Mouse (Mus musculus) intestine, embryonic 14.5 days (tissue): Measurements from ENCODE around the gene Olfr1201. TPM values are rescaled to one million over a fixed set of nuclear protein-coding genes. Genes with fewer than 3 reads are reported as not detected.

Experiments used
- polyA plus RNA-seq: library from polyadenylated mRNA; unstranded; fragments of >200 nt; fragmentation: Nextera tagmentation; extraction: Ambion mirVana; gene quantifications from 2 replicates; pipeline ENCODE4 v1.2.1, GENCODE M21; 2014

Olfr1201 gene
- polyA plus RNA-seq, 1 experiment from 2014 or later, result not detected

Other genes with a start within 250 kb of the Olfr1201 start
- not detected in 2 replicates for gene Olfr1188, start 236.1 kb upstream of the Olfr1201 start, polyA plus RNA-seq
- not detected in 2 replicates for gene Olfr1189, start 206.6 kb upstream of the Olfr1201 start, polyA plus RNA-seq
- not detected in 2 replicates for gene Olfr1191-ps1, start 152.5 kb upstream of the Olfr1201 start, polyA plus RNA-seq
- gene Olfr1192-ps1, start 144.5 kb upstream of the Olfr1201 start, polyA plus RNA-seq, result not detected in 2 replicates
- gene Olfr1193, start 117.4 kb upstream of the Olfr1201 start, polyA plus RNA-seq, result not detected in 2 replicates
- not detected in 2 replicates for gene Olfr1195, start 103.8 kb upstream of the Olfr1201 start, polyA plus RNA-seq
- not detected in 2 replicates for gene Olfr1196, start 88.4 kb upstream of the Olfr1201 start, polyA plus RNA-seq
- not detected in 2 replicates for gene Olfr1197, start 60.7 kb upstream of the Olfr1201 start, polyA plus RNA-seq
- gene Olfr1198, start 41.7 kb upstream of the Olfr1201 start, polyA plus RNA-seq, result not detected in 2 replicates
- gene Olfr1199, start 32.6 kb upstream of the Olfr1201 start, polyA plus RNA-seq, result not detected in 2 replicates
- gene Olfr1200, start 22.5 kb upstream of the Olfr1201 start, polyA plus RNA-seq, result not detected in 2 replicates
- gene Olfr1202, start 21.5 kb downstream of the Olfr1201 start, polyA plus RNA-seq, result not detected in 2 replicates
- not detected in 2 replicates for gene Olfr1205, start 36.7 kb downstream of the Olfr1201 start, polyA plus RNA-seq
- not detected in 2 replicates for gene Olfr1204, start 56.3 kb downstream of the Olfr1201 start, polyA plus RNA-seq
- not detected in 2 replicates for gene Olfr1206, start 70.2 kb downstream of the Olfr1201 start, polyA plus RNA-seq
- not detected in 2 replicates for gene Olfr1208, start 109.3 kb downstream of the Olfr1201 start, polyA plus RNA-seq
- not detected in 2 replicates for gene Olfr1209, start 122.1 kb downstream of the Olfr1201 start, polyA plus RNA-seq
- not detected in 2 replicates for gene Olfr1211, start 145.1 kb downstream of the Olfr1201 start, polyA plus RNA-seq
- not detected in 2 replicates for gene Olfr1212, start 160.9 kb downstream of the Olfr1201 start, polyA plus RNA-seq
- gene Gm13762, start 187.2 kb downstream of the Olfr1201 start, polyA plus RNA-seq, result not detected in 2 replicates
- not detected in 2 replicates for gene Olfr1214, start 199.6 kb downstream of the Olfr1201 start, polyA plus RNA-seq
- not detected in 2 replicates for gene Olfr1215, start 213.9 kb downstream of the Olfr1201 start, polyA plus RNA-seq
- not detected in 2 replicates for gene Olfr1216, start 225.3 kb downstream of the Olfr1201 start, polyA plus RNA-seq
- not detected in 2 replicates for gene Olfr1217, start 239.0 kb downstream of the Olfr1201 start, polyA plus RNA-seq